Mouse (Mus musculus) spleen, embryonic (tissue): ENCODE data around the gene Kng2.
"Not testable (repeated sequence)": the region's sequence is repeated elsewhere in the genome, so short reads cannot be mapped to it uniquely, and the experiment has no call there.

Experiments
- CTCF ChIA-PET: fragments of 350-600 bp; sonication (Branson Sonifier 250); formaldehyde crosslinking; loops from one replicate; lab custom pipeline; 2022; lab: Charles Lee

Gene Kng2

DNA sequence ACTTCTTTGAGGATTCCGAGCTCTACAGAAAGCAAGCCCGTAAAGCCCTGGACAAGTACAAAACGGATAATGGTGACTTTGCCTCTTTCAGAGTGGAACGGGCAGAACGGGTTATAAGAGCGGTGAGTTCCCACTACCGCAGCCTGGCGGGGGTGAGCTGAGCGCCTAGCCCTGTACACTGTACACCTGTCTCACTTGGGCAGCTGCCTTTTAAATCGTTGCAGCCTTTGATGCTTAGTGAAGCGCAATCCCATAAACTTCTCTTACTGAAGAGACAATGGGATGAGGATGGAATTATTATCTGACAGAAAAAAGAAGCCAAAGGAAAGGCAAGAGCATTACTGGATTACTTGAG lies 73.2 kb downstream of the Kng2 start:
- CTCF ChIA-PET = interaction anchor here (0.6 kb wide), 1 partner anchor 223 kb away, joined by 3 read pairs; no protein-coding TSS in a partner anchor

GRCm38 (mm10) chr16:22955397-22956084 lies 73.7 kb downstream of the Kng2 start:
- CTCF ChIA-PET = interaction anchor here (0.6 kb wide), 1 partner anchor 223 kb away, joined by 3 read pairs; no protein-coding TSS in a partner anchor

- CTCF ChIA-PET = no interaction called here
Measured at GRCm38 (mm10) chr16:22953069-22953468, 76.2 kb downstream of the Kng2 start.

DNA sequence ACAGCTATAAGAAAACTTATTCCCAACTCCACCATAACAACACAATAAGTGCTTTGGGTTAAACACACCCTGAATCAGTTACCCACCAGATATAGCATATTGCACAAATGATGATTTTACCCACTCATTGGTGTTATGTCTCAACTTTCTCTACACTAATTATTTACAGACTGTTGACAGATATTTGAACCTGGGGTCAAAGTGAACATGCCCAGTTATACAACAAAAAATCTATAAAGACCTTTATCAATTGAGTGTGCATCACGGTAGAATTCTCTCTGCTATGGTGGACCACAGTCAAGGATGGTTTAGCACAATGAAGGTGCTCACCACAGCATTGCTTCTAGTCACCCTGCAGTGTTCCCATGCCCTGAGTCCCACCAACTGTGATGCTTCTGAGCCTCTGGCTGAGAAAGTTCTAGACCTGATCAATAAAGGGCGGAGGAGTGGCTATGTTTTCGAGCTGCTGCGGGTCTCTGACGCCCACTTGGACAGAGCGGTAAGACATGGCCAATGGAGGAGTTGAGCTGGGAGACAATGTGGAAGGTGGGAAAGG lies 78.4 kb downstream of the Kng2 start, which contains the start of gene Hrg:
Hrg (plus strand) TSS at position 233 of the 556 bp plus-strand sequence.
- CTCF ChIA-PET = no interaction called here

GRCm38 (mm10) chr16:22947371-22947770 lies 81.9 kb downstream of the Kng2 start:
- CTCF ChIA-PET = no interaction called here

DNA sequence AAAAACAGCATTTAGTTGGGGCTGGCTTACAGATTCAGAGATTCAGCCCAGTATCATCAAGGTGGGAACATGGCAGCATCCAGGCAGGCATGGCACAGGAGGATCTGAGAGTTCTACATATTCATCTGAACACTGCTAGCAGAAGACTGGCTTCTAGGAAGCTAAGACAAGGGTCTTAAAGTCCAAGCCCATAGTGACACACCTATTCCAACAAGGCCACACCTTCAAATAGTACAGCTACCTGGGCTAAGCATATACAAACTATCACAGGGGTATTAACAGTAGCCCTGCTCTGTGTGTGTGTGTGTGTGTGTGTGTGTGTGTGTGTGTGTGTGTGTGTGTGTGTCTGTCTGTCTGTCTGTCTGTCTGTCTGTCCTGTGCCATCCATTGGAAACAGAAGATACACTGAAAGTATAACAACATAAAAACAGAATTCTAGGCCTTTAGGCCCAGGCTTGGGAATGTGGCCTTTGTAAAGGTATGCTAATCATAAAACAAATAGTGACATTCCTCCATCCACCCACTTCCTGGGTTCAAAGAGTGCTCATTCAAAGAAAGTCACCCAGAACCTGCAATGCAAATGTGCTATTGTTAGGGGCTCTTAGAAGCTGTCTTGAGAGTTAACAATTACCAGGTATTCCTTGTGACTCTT lies 87.3 kb downstream of the Kng2 start:
- CTCF ChIA-PET = not testable (repeated sequence)

DNA sequence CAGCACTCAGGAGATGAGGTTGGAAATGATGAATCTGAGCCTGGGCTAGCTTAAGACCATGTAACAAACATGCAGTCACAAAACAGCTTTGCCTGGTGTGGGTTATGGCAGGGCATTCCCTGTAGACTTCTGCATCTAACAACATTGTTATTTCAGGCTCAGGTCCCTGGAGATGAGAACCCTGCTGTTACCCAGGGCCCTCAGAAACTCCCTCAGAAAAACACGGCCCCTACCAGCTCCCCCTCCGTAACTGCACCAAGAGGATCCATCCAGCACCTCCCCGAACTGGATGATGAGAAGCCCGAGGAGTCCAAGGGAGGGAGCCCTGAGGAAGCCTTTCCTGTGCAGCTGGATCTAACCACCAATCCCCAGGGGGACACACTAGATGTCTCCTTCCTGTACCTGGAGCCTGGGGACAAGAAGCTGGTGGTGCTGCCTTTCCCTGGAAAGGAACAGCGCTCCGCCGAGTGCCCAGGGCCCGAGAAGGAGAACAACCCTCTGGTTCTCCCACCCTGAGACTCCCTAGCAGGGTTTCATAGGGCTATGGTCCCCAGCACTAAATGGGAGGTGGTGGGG lies 90.1 kb downstream of the Kng2 start:
- CTCF ChIA-PET = no interaction called here

GRCm38 (mm10) chr16:22938541-22938940 lies 90.7 kb downstream of the Kng2 start:
- CTCF ChIA-PET = no interaction called here

- CTCF ChIA-PET = no interaction called here
Measured at GRCm38 (mm10) chr16:22937631-22938030, 91.7 kb downstream of the Kng2 start.
